Mouse (Mus musculus) splenic B cell, adult 2 months (primary cell): ENCODE data around the gene Cnga2.
A peak's percentile ranks its signal among the peaks of the same experiment; 100 is the strongest.
"Not testable (repeated sequence)": the region's sequence is repeated elsewhere in the genome, so short reads cannot be mapped to it uniquely, and the experiment has no call there.

Source experiments
- DNase-seq: peaks from one replicate; pipeline ENCODE4 v3.0.0-alpha.2; 2011; ENCODE audit warnings: low read depth, low spot score
- H3K27me3 ChIP-seq: 2 replicates; pipeline ENCODE4 v1.6.1; 2012; ENCODE audit warnings: mild to moderate bottlenecking, low read length, moderate library complexity, mixed read lengths; ENCODE audit not compliant: control insufficient read depth, poor library complexity, insufficient read depth, severe bottlenecking
- H3K36me3 ChIP-seq: 2 replicates; pipeline ENCODE4 v1.6.1; 2012; ENCODE audit warnings: mild to moderate bottlenecking, low read length, moderate library complexity, mixed read lengths; ENCODE audit not compliant: control insufficient read depth, poor library complexity, insufficient read depth, severe bottlenecking

Cnga2 gene

GRCm38 (mm10) chrX:71991549-71991948, at the start of gene Cnga2:
Gene Cnga2 (plus strand): TSS chrX:71991849.
- Histone ChIP-seq H3K36me3 (no peaks in the 10 kb centered on the region), H3K27me3 (no peaks in the 10 kb centered on the region)
- no peak for DNase-seq

- H3K27me3 ChIP-seq, result no peaks in the 10 kb centered on the region
- peak; percentile 7 for DNase-seq
Measured at GRCm38 (mm10) chrX:71946631-71947030, 45.0 kb upstream of the Cnga2 start.

GRCm38 (mm10) chrX:71958366-71958765, 33.3 kb upstream of the Cnga2 start:
- Histone ChIP-seq H3K36me3 (no peaks in the 10 kb centered on the region), H3K27me3 (no peaks in the 10 kb centered on the region)
- no peak for DNase-seq

More at GRCm38 (mm10) chrX:71946631-71947030, 45.0 kb upstream of the Cnga2 start:
- H3K36me3 ChIP-seq, result no peaks in the 10 kb centered on the region

- DNase-seq, result no peak
- no peaks in the 10 kb centered on the region for H3K27me3 ChIP-seq
Measured at GRCm38 (mm10) chrX:71962073-71963051, 29.3 kb upstream of the Cnga2 start, which contains the start of gene Prrg3. Gene Prrg3 (plus strand): TSS chrX:71962624.

GRCm38 (mm10) chrX:71963275-71963912, 28.3 kb upstream of the Cnga2 start:
- no peaks in the 10 kb centered on the region for H3K36me3 ChIP-seq
- no peak for DNase-seq
- H3K27me3 ChIP-seq, result no peaks in the 10 kb centered on the region

More at GRCm38 (mm10) chrX:71962073-71963051, 29.3 kb upstream of the Cnga2 start, which contains the start of gene Prrg3:
- H3K36me3 ChIP-seq, result no peaks in the 10 kb centered on the region

- no peaks in the 10 kb centered on the region for H3K27me3 ChIP-seq
- no peaks in the 10 kb centered on the region for H3K36me3 ChIP-seq
- no peak for DNase-seq
Measured at GRCm38 (mm10) chrX:71968216-71968615, 23.4 kb upstream of the Cnga2 start.

GRCm38 (mm10) chrX:71968816-71969215, 22.8 kb upstream of the Cnga2 start:
- DNase-seq, result no peak
- Histone ChIP-seq H3K36me3 (no peaks in the 10 kb centered on the region), H3K27me3 (no peaks in the 10 kb centered on the region)

- H3K36me3 ChIP-seq, result no peaks in the 10 kb centered on the region
- no peaks in the 10 kb centered on the region for H3K27me3 ChIP-seq
- DNase-seq, result no peak
Measured at GRCm38 (mm10) chrX:71971325-71971724, 20.3 kb upstream of the Cnga2 start.

- Histone ChIP-seq H3K36me3 (no peaks in the 10 kb centered on the region), H3K27me3 (no peaks in the 10 kb centered on the region)
- DNase-seq, result no peak
Measured at GRCm38 (mm10) chrX:71972686-71973085, 19.0 kb upstream of the Cnga2 start, which contains the start of gene Fate1. Gene Fate1 (plus strand): TSS chrX:71972986.

- DNase-seq, H3K36me3 ChIP-seq, H3K27me3 ChIP-seq: not testable (repeated sequence)
Measured at GRCm38 (mm10) chrX:71977681-71978080, 14.0 kb upstream of the Cnga2 start.

GRCm38 (mm10) chrX:71980443-71980842, 11.2 kb upstream of the Cnga2 start:
- no peaks in the 10 kb centered on the region for H3K27me3 ChIP-seq
- DNase-seq, result no peak
- H3K36me3 ChIP-seq, result no peaks in the 10 kb centered on the region

- H3K36me3 ChIP-seq, result no peaks in the 10 kb centered on the region
- DNase-seq, result no peak
- H3K27me3 ChIP-seq, result no peaks in the 10 kb centered on the region
Measured at GRCm38 (mm10) chrX:71981322-71981721, 10.3 kb upstream of the Cnga2 start.

GRCm38 (mm10) chrX:71983205-71983604, 8.4 kb upstream of the Cnga2 start:
- Histone ChIP-seq H3K36me3 (no peaks in the 10 kb centered on the region), H3K27me3 (no peaks in the 10 kb centered on the region)
- DNase-seq, result no peak

GRCm38 (mm10) chrX:71983775-71984174, 7.9 kb upstream of the Cnga2 start:
- no peaks in the 10 kb centered on the region for H3K36me3 ChIP-seq
- H3K27me3 ChIP-seq, result no peaks in the 10 kb centered on the region
- no peak for DNase-seq

- Histone ChIP-seq H3K36me3 (no peaks in the 10 kb centered on the region), H3K27me3 (no peaks in the 10 kb centered on the region)
- no peak for DNase-seq
Measured at GRCm38 (mm10) chrX:71995972-71996371, 4.3 kb downstream of the Cnga2 start.
